Mouse (Mus musculus) frontal cortex, adult (tissue): ENCODE measurements around the gene Gm9195.

Experiments
- ATAC-seq: cut with Nextera tagmentation; 2 replicates; pipeline ENCODE4 v1.9.2; 2017; ENCODE audit warnings: mild to moderate bottlenecking, moderate library complexity, mixed read lengths; ENCODE audit not compliant: low TSS enrichment

The Gm9195 gene

DNA sequence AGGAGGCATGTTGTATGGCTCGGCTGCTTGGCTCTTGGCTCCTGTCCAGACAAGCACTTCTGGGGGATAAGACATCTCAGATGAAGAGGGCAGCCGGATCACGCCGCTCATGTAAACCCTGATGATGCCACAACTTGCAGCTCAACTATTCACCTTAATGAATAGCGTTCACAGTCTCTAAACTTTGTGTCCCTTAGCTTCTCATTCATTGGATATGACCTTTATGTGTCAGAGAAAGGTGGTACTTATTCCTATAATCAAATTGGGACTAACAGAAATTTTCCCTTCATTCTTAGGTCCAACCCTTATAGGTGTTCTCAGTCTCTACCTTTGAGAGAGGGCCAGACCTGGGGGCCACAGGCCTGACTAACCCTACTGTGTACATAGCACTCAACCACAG, at the start of gene Gm9195:
TSS of gene Gm9195 (minus strand) at position 101 of the 400 bp plus-strand sequence.
- ATAC-seq = no peak

DNA sequence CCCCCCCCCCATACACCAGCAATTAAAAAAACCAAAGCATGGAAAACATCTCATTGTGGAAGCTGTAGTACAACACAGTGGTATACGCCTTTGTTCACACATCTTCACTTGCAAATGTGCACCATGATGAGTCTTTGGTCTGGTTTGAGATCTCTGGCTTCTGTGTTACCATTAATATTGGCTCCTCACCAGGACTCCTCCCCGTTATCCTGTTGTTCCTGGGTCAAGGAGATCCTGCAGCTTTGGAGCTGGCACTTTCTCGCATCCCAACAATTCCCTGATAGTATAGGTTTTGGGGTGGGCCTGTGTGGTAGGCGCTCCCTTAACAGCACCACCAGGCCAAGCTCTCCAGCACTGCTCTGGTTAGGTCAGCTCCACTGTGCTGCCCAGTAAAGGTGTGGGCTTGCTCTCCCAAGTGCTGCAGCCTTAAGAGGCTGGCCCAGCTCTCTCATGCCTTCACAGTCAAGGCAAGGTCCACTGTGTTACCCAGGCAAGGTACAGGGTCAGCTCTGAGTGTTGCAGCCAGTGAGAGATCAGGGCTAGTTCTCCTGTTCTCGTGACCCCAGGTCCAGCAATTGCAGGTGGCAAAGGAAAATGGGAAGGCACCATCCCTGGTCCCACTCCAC, 44.9 kb upstream of the Gm9195 start:
- ATAC-seq = no peak

DNA sequence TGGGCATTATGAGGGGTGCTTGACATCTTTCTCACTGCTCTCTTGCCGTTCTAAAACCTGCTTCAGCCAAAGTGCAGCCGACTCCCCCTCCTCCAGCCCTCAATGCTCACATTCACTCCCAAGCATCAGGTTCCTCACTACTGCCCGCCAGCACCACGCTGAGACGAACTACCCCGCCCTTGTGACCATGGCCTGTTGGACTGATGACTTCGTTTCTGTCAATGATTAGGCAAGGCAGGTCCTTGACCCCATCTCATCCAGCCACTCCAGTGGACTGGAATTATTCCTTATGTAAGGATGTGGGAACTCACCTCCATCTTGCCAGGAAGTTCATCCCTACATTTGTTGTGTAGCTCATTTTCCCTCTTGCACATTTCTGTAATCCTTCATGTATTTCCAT, 42.2 kb upstream of the Gm9195 start:
- ATAC-seq = no peak

DNA sequence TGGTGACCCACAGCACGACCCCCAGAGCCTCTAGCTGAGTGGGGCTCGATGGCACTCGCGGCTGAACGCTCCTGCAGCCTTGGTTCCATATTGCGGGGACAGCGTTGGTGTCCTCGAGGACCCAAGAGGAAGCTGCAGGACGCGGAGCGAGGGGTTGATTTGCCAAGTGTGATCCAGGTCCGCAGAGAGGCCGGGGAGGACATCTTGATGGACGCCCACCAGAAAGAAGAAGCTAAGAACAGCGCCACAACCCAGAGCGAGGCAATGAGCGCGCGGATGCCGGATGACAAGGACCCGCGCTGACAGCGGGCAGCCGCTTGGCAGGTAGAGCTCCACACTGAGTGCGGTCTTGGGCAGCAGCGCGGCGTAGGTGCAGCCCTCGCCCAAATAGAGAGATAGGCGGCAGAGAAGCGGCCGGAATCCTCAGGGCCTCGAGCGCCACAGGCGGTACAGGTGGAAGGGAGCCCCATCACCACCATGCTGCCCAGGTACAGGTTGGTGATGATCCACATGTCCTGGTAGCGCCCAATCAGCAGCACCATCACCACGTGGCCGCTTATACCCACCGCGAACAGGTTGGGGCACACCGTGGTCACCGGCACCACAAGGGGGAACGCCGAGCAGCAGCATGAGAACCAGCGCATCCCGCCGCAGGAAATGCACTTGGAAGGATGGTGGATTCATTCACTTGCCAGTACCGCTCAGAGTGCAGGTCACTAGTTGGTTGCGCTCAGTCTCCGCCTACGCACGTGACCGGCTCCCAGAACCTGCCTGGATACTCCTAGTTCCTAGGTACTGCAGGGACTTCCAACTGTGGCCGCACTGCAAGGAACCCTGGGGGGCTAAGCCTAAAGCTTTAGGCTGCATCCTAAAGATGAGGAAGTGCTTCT, 40.6 kb upstream of the Gm9195 start:
- ATAC-seq = peak; percentile 62

DNA sequence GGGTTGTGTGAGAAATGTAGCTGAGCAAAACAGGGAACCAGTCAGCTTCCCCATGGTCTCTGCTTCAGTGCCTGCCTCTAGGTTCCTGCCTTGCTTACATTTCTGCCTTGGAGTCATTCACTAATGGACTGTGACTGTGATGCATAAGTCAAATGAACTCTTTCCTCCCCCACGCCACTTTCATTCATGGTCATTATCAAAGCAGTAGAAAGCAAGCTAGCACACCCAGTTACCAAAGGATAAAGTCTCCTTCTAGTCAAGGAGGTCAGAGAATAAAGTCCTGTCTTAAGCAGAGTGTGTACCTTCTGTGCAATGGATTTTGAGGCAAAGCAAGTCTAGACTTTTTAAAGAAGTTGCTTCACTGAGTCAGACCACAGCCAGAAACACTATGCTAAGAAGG, 35.5 kb upstream of the Gm9195 start:
- no peak for ATAC-seq

DNA sequence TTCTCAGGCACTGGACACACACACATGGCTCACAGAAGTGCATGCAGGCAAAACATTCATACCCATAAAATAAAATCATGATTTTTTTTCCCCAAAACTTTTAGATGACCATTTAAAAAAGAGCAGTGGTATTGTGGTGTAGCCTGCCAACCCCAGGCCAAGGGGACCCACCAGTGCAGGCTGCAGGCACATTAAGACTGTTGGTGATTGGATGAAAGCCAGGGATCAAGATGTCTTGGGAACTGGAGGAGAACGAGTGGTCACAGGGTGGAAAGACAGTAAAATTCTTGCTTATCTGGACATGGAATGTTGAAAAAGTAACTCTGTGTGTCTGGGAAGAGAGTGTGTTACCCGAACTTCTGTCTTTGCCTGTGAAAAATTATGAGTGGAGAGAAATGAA, 27.9 kb upstream of the Gm9195 start:
- no peak for ATAC-seq

DNA sequence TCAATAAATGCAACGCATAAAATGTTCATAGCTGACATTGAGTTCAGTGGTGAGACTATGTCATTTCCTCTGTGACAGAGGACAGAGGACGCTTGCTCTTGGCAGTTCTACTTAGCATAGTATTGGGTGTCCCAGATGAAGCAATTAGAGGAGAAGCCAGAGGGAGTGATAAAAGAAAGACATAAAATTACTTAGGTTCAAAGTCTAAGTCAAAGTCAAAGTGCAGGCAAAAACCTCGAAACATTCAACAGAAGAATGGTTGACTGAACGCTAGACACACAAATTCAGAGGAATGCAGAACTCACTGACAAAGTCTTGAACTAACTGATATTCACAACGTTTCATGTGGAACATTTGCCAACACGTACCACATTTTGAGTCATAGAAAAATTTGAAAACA, 27.1 kb upstream of the Gm9195 start:
- no peak for ATAC-seq

DNA sequence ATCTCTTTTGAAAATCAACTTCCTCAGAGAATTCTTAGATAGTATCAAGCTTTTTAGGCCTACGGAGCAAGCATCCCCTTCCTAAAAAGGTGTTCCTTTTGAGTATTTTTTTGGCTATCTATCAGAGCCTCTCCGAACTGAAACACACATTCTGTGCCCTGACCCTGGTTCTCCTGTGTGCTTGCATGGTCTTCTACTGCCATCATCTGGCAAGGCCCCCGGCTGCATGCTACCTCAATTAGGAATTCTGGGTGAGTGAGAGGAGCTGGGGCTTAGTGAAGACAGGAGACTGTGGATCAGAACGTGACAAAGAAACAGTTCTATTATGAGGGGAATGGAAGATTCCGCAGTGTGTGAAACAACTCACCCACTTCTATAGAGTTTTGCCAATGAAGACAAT, 24.7 kb upstream of the Gm9195 start:
- peak; percentile 81 for ATAC-seq

DNA sequence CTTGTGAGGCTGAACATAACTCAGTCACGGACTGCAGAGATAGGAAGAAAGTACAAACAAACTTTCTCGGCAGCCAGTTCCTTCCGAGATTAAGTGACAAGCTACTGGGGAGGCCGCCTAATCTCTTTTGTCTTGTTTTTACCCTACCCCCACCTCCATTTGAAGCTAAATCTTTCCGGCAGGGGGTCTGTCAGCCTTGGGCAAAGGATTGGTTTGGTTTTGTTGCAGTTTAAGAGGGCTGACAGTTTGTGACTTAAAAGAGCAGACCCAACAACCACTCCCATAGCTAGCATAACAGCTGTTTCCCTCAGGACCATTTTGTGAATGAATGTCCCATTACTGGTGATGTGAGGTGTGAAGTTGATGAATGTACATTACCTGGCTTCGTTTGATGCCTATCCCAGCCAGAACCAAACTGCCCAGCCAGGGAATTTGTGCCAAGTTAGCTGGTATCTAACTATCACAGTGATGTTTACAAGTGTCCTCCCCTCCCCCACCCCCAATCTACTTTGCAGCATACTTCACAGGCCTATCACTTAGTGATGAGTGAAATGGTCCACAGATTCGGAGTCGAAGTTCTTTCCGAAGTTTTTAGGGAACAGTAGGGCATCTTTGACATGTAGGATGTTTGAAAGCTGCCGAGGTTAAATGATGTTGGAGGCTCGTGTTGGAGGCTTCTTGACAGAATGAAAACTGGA, 15.2 kb upstream of the Gm9195 start:
- ATAC-seq = no peak

DNA sequence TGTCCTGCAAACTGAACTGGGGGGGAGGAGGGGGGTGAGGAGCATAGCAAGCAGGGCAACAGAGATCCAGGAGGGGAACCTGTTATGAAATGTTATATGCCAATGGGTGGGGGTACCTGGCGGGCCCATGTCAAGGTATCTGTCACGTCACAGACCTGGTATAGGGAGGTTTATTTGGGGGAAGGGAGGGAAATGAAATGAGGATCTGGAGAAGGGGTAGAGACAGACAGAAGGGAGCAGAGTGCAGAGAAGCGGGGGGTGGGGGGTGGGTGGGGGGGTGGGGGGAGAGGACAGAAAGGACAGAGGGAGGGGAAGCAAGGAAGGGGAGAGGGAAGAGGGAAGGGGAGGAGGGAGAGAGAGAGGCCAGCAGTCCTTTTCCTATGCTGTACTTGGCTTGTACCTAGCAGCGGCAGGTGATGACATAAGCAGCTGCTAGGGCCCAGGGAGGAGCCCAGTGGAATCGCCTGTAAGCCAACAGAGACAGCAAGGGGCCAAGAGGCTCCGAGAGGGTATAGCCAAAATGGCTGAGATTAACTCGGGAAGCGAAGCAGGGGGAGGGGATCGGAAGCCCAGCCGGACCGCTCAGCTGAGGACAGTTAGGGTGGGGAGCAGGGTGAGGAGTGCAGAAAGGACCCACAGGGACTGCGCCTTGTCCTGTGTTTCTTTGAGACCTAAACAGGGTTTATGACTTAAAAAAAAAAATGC, 14.5 kb upstream of the Gm9195 start:
- ATAC-seq = no peak

DNA sequence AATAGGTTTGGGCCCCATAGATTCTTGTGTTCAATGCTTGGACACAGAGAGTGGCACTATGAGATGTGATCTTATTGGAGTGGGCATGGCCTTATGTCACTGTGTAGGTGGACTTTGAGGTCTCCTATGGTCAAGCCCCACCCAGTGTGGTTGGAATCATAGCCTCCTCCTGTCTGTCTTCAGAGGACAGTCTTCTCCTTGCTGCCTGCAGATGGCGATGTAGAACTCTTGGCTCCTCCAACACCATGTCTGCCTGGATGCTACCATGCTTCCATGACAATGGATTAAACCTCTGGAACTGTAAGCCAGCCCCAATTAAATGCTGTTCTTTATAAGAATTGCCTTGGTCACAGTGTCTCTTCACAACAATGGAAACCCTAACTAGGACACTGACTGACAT, 13.3 kb upstream of the Gm9195 start:
- no peak for ATAC-seq

DNA sequence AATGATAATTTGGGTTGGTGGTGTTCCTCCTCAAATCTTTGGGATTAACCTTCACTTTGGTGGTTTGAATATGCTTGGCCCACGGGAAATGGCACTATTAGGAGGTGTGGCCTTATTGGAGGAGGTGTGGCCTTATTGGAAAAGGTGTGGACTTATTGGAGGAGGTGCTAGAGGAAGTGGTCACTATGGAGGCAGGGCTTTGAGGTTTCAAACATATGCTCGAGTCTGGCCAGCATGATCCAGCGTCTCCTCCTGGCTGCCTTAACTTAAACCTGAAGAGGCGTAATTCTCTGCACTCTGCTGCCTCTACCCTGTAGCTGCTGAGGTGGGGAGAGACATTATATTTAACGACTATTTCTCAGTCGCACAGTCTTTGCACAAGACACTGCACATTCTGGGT, 11.6 kb upstream of the Gm9195 start:
- no peak for ATAC-seq

DNA sequence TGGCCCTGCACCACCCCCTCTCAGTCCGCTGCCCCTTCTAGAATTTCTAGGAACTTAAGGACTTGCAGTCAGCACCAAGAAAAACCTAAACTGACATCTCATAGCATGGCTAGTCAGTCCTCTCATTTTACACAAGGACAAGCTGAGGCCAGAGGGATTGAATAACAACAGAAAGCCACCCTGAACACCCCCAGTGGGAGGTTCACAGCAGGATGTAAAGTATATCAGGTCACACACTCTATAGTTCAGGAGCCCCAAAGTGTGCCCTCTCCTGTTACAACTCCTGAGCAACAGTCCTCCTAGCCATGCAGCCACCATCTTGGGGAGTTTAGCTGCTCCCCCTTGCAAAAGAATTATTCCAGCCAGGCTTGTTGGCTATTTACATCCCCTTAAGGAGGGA, 2.1 kb upstream of the Gm9195 start:
- no peak for ATAC-seq

DNA sequence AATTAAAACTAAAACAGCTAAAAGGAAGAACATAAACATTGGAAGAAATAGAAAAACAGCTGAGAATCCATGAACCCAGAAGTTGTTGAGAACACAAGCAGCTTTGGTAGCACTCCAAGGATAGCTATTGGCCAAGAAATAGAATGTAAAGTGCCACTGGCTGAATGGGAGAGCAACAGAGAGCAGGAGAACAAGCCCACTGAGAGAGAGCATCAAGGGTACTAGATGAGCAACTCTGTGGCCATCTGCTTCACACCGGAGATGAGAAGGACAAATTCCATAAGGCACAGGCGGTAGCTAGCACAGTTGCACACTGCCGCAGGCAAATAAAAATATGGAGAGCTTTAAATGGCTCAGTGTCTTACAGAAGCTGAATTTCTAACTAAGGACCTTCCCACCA, 1.3 kb downstream of the Gm9195 start:
- ATAC-seq = peak; percentile 57; the same call in 1 of the 2 replicates

DNA sequence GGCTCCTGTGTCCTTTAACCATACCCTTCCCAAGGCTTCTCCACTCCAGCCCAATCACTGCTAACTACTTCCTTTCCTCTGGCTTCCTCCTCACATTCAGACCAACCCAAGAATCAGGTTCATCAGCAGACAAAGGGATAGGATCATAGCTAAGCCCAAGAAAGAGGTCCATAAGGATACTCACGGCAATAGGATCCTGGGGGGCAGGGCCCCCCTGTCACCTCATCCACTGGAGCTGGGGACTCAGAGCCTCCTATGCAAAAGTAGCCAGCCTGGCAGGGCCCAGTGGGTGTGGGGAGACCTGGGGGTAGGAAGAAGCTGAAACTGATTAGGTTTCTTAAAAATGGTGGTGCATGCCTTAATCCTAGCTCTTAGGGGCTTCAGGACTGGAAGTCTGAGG, 17.1 kb downstream of the Gm9195 start:
- no peak for ATAC-seq

DNA sequence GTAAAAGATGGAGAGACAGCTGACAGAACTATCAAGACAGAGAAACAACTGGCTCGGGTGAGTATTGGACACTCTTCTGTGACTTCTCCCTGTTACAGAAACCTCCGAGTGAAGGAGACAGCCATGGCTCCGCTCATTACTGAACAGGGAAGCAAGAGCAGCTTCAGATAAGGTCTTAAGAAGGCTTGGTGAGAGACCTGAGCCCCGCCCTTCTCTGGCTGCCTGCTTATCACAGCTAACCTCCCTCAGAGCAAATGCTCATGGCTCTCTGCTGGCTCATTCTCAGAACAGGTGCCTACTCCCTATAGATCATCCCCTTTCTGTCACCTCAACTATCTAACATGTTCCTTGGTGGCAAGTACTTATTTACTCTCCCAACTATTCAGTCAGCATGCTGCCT, 23.2 kb downstream of the Gm9195 start:
- ATAC-seq = no peak

DNA sequence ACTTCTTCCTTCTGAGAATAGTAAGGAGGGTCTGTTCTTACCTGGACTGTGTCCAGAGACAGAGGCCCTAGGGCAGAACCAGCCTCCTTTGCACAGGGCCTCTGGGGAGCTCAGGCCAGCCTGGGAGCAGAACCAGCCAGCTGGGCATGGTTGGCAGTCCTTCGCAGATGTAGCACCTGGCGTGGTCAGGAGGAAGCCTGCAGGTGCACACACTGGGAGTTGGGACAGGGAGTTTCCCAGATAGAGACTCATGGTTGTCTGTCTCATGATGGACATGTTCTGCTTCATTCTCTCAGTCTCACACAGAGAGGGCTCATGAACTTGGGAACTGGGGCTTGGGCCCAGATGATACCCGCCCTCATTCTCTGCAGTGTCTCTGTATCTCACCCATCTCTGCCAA, 25.3 kb downstream of the Gm9195 start:
- ATAC-seq = no peak

DNA sequence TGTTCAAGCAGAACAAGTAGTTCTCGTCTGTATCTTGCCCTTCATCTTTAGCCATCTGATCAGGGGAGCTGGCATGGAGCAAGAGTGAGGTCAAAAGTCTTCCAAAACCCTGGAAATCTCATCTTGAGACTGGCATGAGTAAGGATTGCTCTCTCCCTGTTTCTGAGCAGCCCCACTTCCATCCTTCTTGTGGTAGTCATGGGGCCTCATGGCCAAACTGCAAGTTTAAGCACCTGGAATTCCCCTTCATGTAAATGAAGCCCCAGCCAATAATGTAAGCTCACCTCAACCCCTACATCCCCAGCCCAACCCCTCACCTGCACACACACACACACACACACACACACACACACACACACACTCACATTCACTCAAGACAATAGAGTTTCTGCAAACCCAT, 30.0 kb downstream of the Gm9195 start:
- no peak for ATAC-seq

DNA sequence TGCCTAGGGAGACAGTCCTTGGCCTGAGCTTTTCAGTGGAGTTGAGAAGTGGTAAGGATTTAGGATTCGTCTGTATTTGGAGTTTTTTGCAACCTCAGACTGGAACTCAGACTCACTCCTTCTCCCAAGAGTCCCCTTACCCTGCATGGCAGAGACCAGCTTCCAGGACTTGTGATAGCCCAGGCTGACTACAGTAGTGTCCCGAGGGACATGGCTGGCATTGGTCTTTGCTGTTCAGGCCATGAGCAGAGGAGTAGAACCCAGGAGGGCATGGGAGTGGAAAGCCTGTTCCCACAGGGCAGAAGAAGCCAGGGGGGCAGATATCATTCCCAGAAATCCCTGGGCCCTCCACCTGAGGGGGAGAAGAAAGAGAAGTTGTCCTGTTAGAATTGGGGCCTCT, 31.3 kb downstream of the Gm9195 start:
- no peak for ATAC-seq

DNA sequence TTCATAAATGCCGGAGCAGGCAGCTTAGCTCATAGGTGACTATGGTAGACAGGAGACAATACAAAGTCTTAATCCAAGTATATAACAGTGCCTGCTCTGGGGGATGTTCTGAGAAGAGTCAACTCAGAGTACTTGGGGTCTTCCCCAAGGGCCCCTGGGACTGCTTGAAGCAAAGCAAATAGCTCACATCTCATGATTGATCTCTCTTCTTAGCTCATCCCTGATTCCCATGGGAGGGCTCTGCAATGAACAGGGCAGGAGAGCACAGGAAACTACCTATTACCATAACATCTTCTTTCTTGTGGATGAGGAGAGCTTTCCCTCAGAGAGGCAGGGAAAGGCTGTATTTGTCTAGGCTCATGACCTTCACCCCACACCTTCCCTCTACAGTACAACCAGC, 32.7 kb downstream of the Gm9195 start:
- no peak for ATAC-seq

DNA sequence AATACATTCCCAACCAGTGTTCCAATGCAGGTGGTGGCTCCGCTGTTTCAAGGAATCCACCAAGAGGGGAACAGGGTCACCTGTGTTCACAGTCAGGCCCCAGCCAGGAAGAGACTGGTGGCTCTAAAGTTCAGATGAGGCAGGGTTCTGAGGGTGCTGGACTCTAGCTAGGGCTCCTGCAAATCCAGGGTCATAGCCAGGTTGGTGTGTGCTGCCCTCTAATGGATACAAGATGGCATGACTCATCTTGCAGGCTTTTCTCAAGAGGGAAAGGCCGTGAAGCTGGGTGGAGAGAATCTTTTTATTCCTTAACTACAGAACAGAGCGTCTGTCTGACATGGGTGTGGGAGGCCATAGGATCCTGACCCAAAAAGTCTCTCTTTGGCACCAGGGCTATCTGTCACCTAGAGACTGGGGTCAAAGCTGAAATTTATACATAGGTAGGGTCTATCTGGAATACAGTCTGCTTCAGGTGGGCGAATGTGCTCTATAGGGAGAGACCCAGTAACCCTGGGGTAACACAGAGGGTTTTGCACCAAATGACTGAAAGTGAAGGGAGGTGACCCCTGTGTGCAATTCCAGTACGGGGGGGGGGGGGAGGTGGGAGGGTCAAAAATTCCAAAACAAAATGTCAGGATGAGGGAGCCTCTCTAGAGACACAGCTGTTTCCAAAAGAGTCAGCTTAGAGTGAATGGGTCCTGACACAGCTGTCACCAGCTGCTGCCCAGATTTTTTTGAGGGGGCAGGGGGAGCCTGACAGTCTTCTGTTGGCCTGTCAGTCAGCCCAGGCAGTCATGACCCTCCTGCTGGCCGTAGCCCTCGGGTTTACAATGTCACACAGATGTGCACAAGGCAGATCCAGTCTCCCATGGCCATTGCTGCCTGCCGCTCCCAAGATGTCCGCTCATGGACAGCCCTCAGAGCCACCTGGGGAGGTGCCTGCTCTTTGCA, 44.2 kb downstream of the Gm9195 start:
- peak; percentile 70 for ATAC-seq
